Mouse (Mus musculus): Measurements from ENCODE around the gene Col15a1.
A peak's percentile ranks its signal among the peaks of the same experiment; 100 is the strongest.

Col15a1 gene

DNA sequence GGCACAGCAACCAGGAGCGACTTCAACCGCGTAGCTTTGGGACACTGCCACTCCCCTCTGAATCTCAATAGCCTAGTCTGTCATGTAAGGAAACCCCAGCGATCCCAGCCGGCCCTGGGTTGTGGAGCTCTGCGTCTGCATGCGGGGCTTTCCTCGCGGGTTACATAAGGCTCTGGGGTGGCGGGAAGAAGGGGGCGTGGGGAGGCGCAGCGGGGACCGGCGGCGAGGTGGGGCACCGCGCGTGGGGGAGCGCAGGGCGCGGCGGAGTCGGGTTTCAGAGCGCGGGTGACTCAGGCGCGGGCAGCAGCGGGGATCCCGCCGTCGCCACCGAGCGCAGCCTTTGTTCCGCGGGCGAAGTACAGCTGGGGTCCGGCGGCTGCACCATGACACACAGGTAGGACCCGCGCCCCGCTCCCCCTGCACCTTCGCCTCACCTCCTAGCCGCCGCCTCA lies at the start of gene Col15a1:
Gene Col15a1, plus strand, starts transcription at position 193 of the 452 bp plus-strand sequence.
- no peak for DNase-seq (ENCODE audit: low spot score in 2 of 2)

DNA sequence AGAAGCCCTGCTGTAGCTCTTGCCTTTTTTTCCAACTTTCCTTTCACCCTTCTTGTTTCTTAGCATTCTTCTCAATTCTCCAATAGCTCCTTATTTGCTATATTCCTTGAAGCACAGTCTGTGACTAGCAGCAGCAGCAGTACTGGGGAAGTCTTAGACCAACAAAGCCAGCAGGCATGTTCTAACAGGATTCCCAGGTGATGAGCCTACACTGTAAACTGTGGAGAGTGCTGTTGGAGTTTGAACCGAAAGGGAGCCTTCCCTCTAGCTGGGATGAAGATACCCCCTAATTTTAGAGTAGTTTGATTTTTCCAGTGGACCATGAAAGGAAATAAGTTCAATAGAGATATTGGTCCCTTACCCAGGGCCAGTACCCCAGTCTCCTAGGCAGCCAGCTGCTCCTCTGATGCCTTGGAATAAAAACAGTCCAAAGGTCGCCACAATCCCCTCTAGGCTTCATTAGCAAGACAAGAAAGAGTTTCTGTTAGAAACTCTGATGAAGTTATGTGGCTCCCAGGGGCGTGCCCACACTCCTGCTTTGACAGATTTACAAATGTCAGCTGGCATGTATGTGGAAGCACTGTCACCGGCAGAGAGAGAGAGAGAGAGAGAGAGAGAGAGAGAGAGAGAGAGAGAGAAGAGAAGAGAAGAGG lies 46.7 kb upstream of the Col15a1 start:
- no peak for DNase-seq (ENCODE audit: low spot score in 2 of 2)

DNA sequence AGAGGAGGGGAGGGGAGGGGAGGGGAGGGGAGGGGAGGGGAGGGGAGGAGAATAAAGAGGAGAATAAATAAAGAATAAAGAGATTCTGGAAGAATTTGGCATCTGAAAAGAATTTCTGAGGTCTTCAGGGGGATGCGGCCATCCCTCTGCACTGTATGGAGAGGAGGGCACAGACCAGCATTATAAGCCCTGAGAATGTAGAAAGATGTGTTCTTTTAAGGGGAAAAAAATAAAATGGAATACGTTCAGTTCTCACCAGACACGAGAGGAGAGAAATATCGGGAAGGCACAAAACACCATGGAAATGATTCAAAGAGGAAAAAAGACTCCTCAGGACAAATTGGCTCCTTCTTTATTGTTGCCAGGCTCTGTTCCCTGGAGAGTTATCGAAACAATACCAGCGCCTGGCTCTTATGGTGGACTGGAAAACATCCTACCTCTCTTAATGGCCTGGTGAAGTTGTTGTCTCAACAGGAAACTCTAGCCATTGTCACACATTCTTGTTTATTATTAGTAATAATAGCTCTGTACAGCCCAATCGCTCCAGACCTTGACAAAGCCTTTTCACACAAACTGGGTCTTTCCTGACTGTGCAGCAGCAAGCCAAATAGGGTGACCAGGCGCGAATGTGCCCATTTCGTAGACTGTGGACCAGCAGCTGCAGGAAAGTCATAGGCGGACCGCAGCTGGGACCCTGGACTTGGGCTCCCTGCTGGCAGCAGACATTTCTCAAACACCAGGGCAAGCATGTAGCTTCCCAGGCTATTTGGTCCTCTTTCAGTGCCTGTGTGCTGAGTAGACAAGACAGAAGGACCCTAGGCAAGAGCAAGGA lies 46.0 kb upstream of the Col15a1 start:
- no peak for DNase-seq (ENCODE audit: low spot score in 2 of 2)

DNA sequence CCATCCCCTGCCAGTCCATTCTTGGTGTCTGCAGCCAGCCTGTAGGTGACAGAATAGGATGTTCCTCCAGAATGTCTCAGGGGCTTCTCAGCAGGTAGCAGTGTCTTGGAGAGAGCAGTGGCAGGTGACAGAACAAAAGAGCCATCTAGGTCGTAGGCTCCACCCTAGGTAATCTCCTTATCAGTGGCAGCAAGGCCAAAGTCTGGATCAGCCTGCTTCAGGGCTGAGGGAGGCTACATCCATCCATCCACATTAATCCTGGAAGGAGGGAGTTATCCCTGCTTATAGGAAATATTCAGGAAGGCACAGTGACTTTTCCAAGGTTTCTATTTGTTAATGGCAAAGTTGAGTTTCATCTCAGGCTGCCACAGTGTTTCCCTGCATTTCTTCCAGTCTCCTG lies 35.6 kb upstream of the Col15a1 start:
- DNase-seq (ENCODE audit: low spot score in 2 of 2): no peak

DNA sequence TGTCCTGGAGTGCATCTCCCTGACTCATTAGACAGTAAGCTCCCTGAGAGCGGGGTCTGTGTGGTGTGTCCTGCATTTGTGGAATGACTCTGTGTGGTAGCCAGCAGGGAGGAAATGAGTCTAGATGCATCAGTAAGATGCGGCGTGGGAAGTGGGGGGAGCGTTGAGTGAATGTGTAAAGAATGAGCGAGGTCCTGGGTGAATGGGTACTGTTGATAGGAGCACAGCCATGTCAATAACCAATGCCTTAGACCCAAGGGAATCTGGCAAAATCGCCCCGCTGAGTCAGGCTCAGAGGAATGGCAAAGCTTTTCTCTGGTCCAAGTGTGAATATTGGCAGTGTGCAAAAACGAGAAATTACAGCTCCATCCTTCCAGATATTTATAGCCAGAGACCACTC lies 30.9 kb upstream of the Col15a1 start:
- no peak for DNase-seq (ENCODE audit: low spot score in 2 of 2)

DNA sequence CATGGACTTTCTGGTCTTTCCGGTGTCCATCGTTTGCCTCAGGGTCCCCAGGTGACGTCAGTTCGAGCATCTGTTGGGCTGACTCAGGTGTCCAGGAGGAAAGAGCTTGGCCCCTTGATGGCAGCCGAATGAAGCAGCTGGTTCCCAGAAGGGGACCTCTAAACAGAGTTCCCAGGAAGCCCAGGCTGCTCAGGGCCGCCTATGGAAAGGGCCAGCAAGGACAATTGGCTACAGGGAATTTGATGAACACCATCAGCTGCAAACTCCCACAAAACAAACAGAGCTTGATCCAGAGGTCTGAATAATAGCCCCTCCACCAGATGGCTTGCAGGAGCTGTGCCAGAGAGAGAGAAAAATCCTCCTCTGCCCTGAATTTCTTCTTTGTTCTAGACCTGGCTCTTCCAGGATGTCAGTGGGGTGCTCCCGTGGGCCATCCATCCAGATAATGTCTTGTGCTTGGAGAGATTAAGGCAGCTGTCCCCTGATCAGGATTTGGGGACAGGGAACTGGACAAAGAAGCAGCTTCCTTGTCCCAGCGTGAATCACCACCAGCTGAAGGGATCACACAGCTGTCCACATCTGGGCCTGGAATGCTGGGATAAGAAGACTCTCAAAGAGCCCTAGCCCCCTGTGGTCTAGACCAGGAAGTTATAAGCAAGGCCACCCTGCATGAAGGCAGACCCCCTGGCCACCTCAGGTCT lies 29.6 kb upstream of the Col15a1 start:
- no peak for DNase-seq (ENCODE audit: low spot score in 2 of 2)

DNA sequence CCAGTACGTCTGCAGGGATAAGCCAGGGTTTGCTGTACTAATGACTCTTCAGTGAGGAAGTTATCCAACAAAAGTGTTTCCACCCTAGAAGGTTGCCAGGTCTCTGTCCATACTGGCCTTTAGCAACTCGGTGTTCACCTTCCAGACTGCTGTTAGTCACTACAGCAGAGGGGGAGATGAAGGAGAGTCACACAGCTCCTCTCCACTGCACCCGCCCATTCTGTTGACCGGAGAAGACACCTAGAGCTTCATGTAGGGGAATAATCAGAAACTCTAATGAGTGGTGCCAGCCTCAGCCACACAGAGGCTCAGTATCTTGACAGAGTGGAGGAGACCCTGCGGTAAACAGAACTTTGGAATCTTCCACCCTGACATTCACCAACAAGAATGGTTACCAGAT lies 28.4 kb upstream of the Col15a1 start:
- DNase-seq (ENCODE audit: low spot score in 2 of 2): no peak

DNA sequence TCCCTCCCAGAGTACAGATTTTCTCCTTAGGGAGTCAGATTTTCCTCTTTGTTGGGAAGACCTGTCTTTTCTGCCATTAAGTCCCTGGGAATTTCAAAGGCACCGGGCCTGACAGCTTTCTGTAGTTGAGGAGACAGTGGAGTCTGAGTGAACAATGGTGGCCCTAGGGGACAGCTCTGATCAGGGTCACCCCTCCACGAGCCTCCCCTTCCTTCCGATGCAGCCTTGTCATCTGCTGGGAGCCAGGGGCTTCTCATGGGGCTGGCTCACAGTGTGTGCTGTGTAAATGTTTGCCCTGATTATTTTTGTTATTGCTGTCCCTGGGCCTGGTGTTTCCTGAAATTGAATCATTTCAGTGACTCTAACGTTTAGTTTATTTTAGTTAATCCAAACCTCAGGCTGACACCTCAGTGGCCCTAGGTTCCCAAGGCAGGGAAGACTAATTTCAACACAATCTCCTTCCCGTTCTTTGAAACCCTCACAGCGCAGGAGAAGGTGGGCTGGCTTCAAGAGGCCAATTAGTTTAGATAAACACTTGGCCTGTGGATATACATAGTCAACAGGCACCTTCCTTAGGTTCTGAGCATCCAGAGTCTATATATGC lies 23.8 kb upstream of the Col15a1 start:
- DNase-seq (ENCODE audit: low spot score in 2 of 2): no peak

DNA sequence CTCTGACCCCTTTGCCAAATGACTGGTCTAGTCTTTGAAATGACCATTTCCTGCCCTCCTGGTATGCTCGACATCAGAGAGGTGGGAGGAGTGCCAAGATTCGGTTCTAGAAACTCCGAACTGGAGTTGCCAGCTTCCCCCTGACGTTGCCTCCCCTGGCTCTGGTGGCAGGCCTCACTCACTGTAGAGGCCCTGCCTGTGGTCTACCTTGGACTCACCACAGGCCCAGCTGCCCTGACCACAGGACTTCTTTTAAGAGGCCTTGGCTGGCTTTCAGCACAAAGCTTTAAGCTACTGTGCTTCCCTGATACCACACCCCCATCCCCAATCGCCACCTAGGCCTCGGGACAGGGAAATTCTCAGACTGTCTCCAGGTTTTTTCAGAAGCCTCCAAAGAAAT lies 21.4 kb upstream of the Col15a1 start:
- no peak for DNase-seq (ENCODE audit: low spot score in 2 of 2)

DNA sequence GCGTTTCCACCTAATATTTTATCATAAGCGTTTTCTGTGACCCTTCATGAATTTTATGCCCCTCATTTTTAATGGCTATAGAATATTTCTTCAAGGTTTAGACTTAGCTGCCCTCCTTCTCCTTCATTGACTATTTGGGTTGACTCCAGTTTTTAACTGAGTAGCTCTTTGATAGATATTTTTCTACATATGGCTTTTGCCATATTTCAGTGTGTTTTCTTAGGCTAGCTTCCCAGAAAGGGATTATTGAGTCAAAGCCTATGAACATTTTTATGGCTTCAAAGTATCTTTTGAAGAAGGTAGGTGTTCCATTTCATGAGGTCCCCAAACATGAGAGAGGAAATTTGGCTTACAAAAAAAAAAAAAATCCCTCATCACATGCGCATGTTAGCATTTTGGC lies 11.8 kb upstream of the Col15a1 start:
- no peak for DNase-seq (ENCODE audit: low spot score in 2 of 2)

DNA sequence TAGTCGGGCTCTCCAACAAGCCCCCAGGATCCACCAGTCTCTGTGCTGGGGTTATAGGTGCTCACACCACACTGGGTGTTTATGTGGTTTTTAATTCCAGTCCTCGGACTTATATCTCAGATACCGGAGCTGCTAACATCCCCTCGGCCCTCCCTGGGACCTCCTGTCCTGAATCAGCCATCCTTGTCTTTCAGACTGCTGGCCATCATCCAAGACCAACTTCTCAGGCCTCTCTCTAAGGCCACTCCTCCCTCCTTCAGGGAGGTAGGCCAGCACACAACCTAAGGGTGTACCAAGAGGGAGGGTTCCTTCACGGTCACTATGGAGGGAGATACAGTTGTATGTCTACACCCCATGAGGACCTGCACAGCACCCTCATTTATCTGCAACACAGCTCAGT lies 4.3 kb upstream of the Col15a1 start:
- DNase-seq (ENCODE audit: low spot score in 2 of 2): no peak

DNA sequence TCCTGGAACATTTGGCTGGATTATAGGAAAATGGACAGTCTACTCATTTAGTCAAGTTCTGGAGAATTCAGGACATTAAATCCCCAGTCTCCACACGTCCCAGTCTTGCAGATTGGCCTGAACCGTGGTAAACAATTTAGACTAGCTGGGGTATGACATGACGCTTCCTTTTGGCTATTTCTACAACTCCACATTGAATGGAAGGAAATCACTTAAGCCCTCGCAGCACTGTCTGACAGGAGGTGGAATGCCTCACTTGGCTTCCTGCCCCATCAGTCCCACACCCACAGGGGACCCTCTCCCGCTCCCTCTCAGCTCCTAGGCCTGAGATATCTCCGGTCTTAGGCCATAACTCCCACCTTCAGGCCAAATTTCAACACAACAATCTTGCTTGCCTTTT lies 2.1 kb upstream of the Col15a1 start:
- DNase-seq (ENCODE audit: low spot score in 2 of 2): no peak

DNA sequence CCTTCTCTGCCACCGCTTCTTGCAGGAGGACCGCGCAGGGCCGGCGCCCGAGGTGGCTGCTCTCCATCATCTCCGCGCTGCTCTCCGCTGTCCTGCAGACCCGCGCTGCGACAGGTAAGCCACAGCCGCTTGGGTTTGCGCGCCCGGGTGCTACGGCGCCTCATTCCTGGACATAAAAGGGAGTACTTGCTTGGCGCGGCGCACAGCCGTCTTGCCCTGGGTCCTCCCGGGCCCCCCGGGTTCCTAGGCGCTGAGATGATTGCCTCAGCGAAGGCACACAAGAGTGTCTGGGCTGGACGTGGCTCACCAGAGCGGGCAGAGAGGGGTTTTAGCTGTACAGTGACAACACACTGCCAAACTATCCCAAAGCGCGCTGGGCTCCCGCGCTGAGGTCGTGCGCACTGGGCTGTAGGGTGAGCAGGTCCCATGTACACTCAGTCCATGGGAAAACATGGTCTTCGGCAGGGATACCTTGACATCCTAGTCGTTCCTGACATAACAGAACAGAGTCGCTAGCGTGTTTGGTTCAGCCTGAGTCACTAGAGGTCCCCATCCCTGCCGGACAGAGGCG lies 545 bp downstream of the Col15a1 start:
- no peak for DNase-seq (ENCODE audit: low spot score in 2 of 2)

DNA sequence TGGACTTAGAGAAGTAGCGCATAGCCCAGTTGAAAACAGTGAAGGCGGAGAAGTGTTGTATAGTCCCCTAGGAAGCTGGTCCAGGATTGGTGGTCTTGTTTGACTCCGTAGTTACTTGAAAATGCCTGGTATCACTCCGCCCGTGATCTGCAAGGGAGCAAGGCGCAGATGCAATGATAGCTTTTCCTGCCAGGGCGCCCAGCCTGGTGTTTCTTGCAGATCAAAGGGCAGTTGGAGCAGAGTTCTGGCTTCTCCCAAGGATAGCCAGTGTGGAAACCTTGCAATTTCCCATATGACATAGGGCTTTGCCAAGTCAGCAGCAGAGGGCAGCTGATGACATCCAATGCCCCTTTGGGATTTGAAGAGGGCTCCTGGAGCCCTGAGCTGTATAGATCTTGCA lies 1.5 kb downstream of the Col15a1 start:
- no peak for DNase-seq (ENCODE audit: low spot score in 2 of 2)

DNA sequence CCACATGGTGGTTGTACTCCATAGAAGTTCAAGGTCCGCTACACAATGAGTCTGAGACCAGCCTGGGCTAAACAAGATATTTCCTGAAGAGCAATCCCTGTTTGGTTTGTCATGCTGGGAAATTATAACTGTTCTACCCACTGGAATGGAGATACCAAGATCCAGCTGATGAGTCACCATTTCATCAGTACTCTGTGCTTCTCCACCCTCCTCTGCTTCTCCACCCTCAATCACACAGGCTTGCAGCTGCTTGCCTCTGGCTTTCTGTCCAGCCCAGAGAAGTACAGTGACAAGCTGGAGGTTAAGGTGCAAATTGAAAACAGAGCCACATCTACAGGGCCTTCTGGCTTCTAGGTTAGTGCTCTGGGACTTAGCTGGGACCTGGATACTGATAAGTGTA lies 10.9 kb downstream of the Col15a1 start:
- no peak for DNase-seq (ENCODE audit: low spot score in 2 of 2)

DNA sequence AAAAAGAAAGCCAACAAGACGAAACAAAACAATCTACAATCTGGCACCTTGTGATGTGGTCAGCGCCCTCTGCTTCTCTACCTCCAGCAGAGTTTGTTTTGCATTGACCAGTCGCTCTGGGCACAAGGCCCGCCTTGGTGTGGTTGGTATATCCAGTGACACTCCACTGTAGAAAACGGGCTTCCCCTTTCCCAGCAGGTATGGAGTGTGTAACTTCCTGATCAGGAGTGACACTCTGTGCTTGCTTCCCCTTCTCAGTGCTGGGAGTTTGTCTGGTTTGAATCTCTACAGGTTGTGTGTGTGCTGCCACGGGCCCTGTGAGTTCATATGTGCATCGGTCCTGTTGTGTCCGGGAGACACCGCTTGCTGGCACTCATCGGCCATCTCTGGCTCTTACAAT lies 11.4 kb downstream of the Col15a1 start:
- no peak for DNase-seq (ENCODE audit: low spot score in 2 of 2)

DNA sequence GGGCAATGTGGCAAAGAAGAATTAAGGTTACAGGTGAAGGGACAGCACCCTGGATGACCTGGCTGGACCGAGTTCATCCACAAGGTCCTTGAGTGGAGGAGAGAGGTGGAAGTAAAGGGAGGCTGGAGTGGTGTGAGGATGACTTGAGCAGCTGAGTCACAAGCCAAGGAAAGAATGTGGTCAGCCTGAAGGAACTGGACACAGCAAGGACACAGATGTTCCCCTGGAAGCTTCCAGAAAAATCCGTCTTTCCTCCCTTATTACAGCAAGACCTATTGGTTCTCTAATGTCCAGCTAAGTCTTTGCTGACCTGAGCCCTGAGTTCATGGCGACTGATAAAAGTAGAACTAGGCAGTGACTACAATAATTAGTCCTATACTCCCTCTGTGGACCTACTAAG lies 12.6 kb downstream of the Col15a1 start:
- no peak for DNase-seq (ENCODE audit: low spot score in 2 of 2)

DNA sequence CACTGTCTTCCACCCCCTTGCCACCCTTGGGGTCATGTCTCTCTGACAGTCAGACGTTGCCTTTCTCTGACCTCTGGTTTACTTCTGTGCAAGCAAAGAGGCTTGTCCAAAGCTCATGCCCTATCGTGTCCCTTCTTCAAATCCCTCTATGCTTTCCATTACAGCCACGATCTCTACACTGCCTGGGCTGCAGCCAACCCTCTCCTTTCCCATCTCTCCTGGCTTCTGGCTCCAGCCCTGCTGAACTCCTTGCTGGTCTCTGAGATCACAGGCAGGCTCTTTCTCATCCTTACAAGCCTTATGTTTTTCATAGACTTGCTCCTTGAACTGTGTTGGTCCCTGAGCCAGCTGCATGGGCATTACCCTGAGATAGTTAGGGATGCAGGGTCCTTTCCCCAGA lies 14.2 kb downstream of the Col15a1 start:
- DNase-seq (ENCODE audit: low spot score in 2 of 2): no peak

DNA sequence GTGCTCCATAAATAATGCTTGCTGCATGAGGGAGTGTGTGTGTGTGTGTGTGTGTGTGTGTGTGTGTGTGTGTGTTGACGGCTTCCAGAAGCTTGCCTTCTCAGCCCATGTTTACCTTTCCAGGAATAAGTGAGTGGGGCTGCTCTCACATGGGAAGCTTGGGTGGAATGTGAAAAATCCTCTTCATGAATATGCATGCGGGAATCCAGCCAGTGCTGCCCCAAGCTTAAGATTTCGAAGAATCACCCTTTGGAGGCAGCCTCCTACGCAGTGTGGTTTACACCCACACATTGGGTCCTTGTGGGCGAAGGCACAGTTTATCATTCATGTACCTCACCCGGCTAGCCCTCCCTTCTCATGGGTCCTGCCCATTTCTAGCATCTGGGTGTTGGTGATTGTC lies 18.0 kb downstream of the Col15a1 start:
- peak; percentile 55 to 66 for DNase-seq (ENCODE audit: low spot score in 2 of 2)

DNA sequence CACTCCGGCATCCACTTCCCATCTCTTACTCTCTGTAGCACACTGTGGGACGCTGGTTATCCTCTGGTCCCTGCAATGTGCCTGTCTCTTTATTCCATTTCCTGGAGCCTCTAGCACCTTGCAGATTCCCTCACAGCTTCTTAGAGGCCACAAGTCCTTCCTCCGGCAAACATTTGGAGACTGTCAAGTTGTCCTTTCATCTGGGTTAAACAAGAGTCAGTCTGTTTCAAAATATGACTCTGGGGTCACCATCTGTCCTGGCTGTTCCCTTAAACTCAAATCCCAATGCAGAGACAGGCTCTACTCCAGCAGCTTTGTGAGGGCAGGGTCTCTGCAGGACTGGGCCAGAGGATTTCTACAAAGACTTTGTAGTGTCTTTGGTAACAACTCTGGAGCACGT lies 19.1 kb downstream of the Col15a1 start:
- DNase-seq (ENCODE audit: low spot score in 2 of 2): no peak

DNA sequence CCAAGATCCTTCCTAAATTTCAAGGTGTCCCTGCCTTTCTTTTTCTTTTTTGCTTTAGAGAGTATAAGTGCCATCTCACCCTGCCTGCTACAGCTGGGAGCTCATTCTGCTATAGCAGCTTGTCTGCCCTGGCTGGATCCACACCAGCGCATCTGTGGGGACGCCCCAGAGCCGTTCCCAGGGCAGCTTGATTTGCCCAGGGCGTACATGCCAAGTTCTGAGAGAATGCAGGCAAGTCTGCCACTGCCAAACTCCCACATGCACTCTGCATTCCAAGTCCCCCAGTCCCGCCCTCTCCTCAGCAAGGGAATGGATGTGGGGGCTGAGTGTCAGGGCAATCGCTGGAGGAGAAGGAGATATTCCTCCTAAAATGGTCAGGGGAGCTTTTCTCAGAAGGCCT lies 19.8 kb downstream of the Col15a1 start:
- DNase-seq (ENCODE audit: low spot score in 2 of 2): peak; percentile 58 to 69

DNA sequence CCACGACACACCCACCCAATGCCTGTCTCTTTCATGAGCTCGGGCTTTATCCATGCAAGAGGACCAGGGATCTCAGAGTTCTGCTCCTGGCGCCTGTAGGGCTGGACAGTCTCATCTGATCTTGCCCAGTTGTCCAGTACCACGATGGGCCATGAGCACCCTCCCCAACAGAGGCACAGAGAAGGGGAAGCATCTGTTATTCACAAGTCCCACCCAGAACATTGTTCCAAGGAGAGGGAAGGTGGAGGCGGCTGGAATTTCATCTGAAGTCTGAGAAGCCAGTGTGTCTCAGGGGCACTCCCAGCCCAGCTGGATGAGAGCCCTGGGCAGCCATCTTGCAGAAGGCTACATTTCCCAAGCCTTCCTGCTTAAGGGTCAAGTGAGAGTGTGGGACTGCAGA lies 21.0 kb downstream of the Col15a1 start:
- DNase-seq (ENCODE audit: low spot score in 2 of 2): no peak

All from right cerebral cortex, postnatal 36 days (tissue).